Mouse (Mus musculus): Measurements from ENCODE around the gene Oaz1. TPM values are rescaled to one million over a fixed set of nuclear protein-coding genes. Genes with fewer than 3 reads are reported as not detected.
A peak's percentile ranks its signal among the peaks of the same experiment; 100 is the strongest.

The Oaz1 gene
- polyA plus RNA-seq, 1 experiment from 2014 or later: 1,701 TPM

DNA sequence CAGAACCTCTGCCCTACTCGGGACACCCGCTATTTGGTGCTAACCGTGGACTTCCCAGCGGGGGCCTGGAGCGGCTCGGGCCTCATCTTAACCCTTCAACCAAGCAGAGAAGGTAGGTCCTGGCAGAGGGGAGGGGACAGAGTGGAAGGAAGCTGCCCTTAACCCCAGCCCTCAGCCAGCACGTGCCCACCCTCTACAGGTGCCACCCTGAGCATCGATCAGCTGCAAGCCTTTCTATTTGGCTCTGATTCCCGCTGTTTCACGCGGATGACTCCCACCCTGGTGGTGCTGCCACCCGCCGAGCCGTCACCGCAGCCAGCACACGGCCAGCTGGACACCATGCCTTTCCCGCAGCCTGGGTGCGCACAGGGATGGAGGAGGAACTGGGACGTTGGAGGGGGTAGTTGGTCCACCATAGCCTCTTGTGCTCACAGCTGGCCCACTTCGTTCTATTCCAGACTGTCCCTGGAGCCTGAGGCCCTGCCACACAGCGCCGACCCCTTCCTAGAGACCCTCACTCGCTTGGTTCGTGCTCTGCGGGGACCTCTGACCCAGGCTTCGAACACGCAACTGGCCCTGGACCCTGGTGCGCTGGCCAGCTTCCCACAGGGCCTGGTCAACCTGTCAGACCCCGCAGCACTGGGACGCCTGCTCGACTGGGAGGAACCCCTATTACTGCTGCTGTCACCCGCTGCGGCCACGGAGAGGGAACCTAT is 20.0 kb upstream of the Oaz1 start:
- H3K4me2 ChIP-seq (ENCODE audit: low read length): peak overlapping the region; percentile 94
- H3K9ac ChIP-seq (ENCODE audit: low read length): peak overlapping the region; percentile 74
- H3K36me3 ChIP-seq (ENCODE audit: control insufficient read depth, insufficient read depth, low read length): peaks cover 40% of the 10 kb centered on the region
- H3K27ac ChIP-seq (ENCODE audit: low read depth, low read length): peak overlapping the region; percentile 80
- 48% methylated on average over 34 of the region's 34 CpGs for WGBS
- H3K27me3 ChIP-seq (replicated peaks; ENCODE audit: control insufficient read depth, insufficient read depth, low read length): peaks cover 17% of the 10 kb centered on the region
- ATAC-seq: peak; percentile 7; the same call in 1 of the 2 replicates
- H3K9me3 ChIP-seq (replicated peaks; ENCODE audit: control insufficient read depth, low read length): no peaks in the 10 kb centered on the region
- H3K4me3 ChIP-seq (ENCODE audit: low read depth, low read length): peak overlapping the region; percentile 43
- DNase-seq (ENCODE audit: low spot score): no peak
- H3K4me1 ChIP-seq (ENCODE audit: control insufficient read depth, insufficient read depth, low read length): peaks cover 12% of the 10 kb centered on the region

DNA sequence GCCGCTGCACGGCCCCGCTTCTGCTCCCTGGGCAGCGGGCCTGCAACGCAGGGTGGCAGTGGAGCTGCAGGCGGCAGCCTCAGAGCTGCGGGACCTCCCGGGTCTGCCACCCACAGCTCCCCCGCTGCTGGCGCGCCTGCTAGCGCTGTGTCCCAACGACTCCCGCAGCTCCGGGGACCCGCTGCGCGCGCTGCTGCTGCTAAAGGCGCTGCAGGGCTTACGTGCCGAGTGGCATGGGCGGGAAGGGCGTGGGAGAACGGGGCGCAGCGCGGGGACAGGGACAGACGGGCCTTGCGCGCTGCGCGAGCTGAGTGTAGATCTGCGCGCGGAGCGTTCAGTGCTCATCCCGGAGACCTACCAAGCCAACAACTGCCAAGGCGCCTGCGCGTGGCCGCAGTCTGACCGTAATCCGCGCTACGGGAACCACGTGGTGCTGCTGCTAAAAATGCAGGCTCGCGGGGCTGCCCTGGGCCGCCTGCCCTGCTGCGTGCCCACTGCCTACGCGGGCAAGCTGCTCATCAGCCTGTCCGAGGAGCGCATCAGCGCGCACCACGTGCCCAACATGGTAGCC is 19.3 kb upstream of the Oaz1 start:
- peaks cover 17% of the 10 kb centered on the region for H3K27me3 ChIP-seq (replicated peaks; ENCODE audit: control insufficient read depth, insufficient read depth, low read length)
- H3K9me3 ChIP-seq (replicated peaks; ENCODE audit: control insufficient read depth, low read length): no peaks in the 10 kb centered on the region
- H3K36me3 ChIP-seq (ENCODE audit: control insufficient read depth, insufficient read depth, low read length): peaks cover 33% of the 10 kb centered on the region
- peak overlapping the region; percentile 74 for H3K9ac ChIP-seq (ENCODE audit: low read length)
- DNase-seq (ENCODE audit: low spot score): peak; percentile 88
- WGBS: 2% methylated on average over 58 of the region's 58 CpGs
- peak overlapping the region; percentile 43 for H3K4me3 ChIP-seq (ENCODE audit: low read depth, low read length)
- peak; percentile 86 for ATAC-seq
- peaks cover 12% of the 10 kb centered on the region for H3K4me1 ChIP-seq (ENCODE audit: control insufficient read depth, insufficient read depth, low read length)
- H3K27ac ChIP-seq (ENCODE audit: low read depth, low read length): peak overlapping the region; percentile 80
- H3K4me2 ChIP-seq (ENCODE audit: low read length): peak overlapping the region; percentile 94

- Histone ChIP-seq H3K4me2 (ENCODE audit: low read length) (0 out of 2 replicates have a peak overlapping the region, but pooled peaks have one; percentile 6), H3K27me3 (replicated peaks; ENCODE audit: control insufficient read depth, insufficient read depth, low read length) (peaks cover 17% of the 10 kb centered on the region), H3K4me3 (ENCODE audit: low read depth, low read length) (no peak overlapping the region), H3K36me3 (ENCODE audit: control insufficient read depth, insufficient read depth, low read length) (peaks cover 21% of the 10 kb centered on the region), H3K27ac (ENCODE audit: low read depth, low read length) (no peak overlapping the region), H3K9ac (ENCODE audit: low read length) (no peak overlapping the region), H3K4me1 (ENCODE audit: control insufficient read depth, insufficient read depth, low read length) (peaks cover 12% of the 10 kb centered on the region), H3K9me3 (replicated peaks; ENCODE audit: control insufficient read depth, low read length) (no peaks in the 10 kb centered on the region)
- ATAC-seq: no peak
- 17% methylated on average over 40 of the region's 40 CpGs for WGBS
- DNase-seq (ENCODE audit: low spot score): no peak
Measured at GRCm38 (mm10) chr10:80808099-80808984, 18.1 kb upstream of the Oaz1 start.

- no peak overlapping the region for H3K9ac ChIP-seq (ENCODE audit: low read length)
- H3K27me3 ChIP-seq (replicated peaks; ENCODE audit: control insufficient read depth, insufficient read depth, low read length): peaks cover 17% of the 10 kb centered on the region
- no peak for DNase-seq (ENCODE audit: low spot score)
- H3K36me3 ChIP-seq (ENCODE audit: control insufficient read depth, insufficient read depth, low read length): peaks cover 14% of the 10 kb centered on the region
- H3K27ac ChIP-seq (ENCODE audit: low read depth, low read length): no peak overlapping the region
- H3K4me3 ChIP-seq (ENCODE audit: low read depth, low read length): no peak overlapping the region
- H3K4me1 ChIP-seq (ENCODE audit: control insufficient read depth, insufficient read depth, low read length): peaks cover 12% of the 10 kb centered on the region
- ATAC-seq: no peak
- no peaks in the 10 kb centered on the region for H3K9me3 ChIP-seq (replicated peaks; ENCODE audit: control insufficient read depth, low read length)
- WGBS: 8% methylated on average over 18 of the region's 18 CpGs
- H3K4me2 ChIP-seq (ENCODE audit: low read length): 0 out of 2 replicates have a peak overlapping the region, but pooled peaks have one; percentile 6
Measured at GRCm38 (mm10) chr10:80808985-80809632, 17.3 kb upstream of the Oaz1 start.

- peaks cover 17% of the 10 kb centered on the region for H3K27me3 ChIP-seq (replicated peaks; ENCODE audit: control insufficient read depth, insufficient read depth, low read length)
- no peak overlapping the region for H3K4me3 ChIP-seq (ENCODE audit: low read depth, low read length)
- peaks cover 4% of the 10 kb centered on the region for H3K36me3 ChIP-seq (ENCODE audit: control insufficient read depth, insufficient read depth, low read length)
- WGBS: 3% methylated on average over 7 of the region's 20 CpGs
- peaks cover 12% of the 10 kb centered on the region for H3K4me1 ChIP-seq (ENCODE audit: control insufficient read depth, insufficient read depth, low read length)
- no peaks in the 10 kb centered on the region for H3K9me3 ChIP-seq (replicated peaks; ENCODE audit: control insufficient read depth, low read length)
- H3K9ac ChIP-seq (ENCODE audit: low read length): no peak overlapping the region
- no peak overlapping the region for H3K4me2 ChIP-seq (ENCODE audit: low read length)
- ATAC-seq: no peak
- DNase-seq (ENCODE audit: low spot score): no peak
- no peak overlapping the region for H3K27ac ChIP-seq (ENCODE audit: low read depth, low read length)
Measured at GRCm38 (mm10) chr10:80810084-80810483, 16.4 kb upstream of the Oaz1 start.

DNA sequence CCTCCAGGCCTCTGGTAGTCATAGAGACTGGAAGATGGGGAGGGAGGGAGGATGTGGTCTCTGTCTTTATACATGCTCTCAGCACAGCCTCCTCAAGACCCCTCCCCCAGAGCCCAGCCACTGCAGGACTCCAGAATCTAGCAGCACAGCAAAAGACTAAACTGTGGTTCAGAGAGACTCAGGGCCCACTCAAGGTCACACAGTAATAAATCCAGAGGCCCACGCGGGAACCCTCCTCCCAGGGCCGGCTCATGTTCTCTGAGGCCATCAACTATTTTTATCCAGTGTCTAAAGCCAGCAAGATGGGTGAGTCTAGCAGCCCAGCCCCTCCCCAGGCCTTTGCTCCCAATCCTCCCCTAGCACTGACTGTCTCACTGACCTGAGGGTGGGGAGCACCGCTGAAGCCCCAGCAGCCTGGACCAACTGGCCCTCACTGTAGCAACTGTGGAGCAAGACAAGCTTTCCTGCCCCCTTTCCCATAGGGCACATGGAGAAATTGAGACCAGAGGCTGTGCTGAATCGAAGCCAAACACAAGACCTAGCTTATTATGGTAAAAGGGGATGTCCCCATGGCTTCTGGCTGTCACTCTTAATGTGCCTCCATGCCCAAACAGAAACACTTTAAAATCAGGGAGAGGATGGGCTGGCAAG is 13.9 kb upstream of the Oaz1 start:
- Histone ChIP-seq H3K9ac (ENCODE audit: low read length) (no peak overlapping the region; the same call in 1 of the 2 replicates), H3K4me1 (ENCODE audit: control insufficient read depth, insufficient read depth, low read length) (peaks cover 6% of the 10 kb centered on the region; the same call in 1 of the 2 replicates), H3K27ac (ENCODE audit: low read depth, low read length) (no peak overlapping the region), H3K36me3 (ENCODE audit: control insufficient read depth, insufficient read depth, low read length) (no peaks in the 10 kb centered on the region), H3K9me3 (replicated peaks; ENCODE audit: control insufficient read depth, low read length) (no peaks in the 10 kb centered on the region), H3K4me2 (ENCODE audit: low read length) (no peak overlapping the region), H3K27me3 (replicated peaks; ENCODE audit: control insufficient read depth, insufficient read depth, low read length) (peaks cover 17% of the 10 kb centered on the region), H3K4me3 (ENCODE audit: low read depth, low read length) (no peak overlapping the region)
- WGBS: 67% methylated on average over 5 of the region's 5 CpGs
- no peak for ATAC-seq
- no peak for DNase-seq (ENCODE audit: low spot score)

DNA sequence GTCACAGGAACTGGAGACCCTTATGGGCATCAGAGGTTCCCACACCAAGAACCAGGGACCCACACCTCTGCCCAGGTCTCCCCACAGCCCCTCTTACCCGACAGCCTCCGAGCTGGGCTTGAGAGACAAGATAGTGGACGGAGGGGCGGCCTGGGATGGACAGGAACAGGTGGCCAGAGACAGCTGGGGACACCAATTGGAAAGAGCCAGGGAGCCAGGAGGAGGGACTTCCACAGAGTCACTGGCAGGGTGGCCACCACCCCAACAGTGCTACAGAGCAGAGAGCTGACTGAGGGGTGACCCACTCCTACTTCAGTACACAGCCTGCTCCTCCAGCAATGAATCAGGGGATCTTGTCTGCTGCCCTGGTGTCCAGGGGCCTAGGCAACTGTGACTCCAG is 13.1 kb upstream of the Oaz1 start, which contains the start of gene Jsrp1:
Gene Jsrp1 (minus strand): TSS at position 133 of the 400 bp plus-strand sequence.
- Histone ChIP-seq H3K27me3 (replicated peaks; ENCODE audit: control insufficient read depth, insufficient read depth, low read length) (peaks cover 12% of the 10 kb centered on the region), H3K4me1 (ENCODE audit: control insufficient read depth, insufficient read depth, low read length) (peaks cover 3% of the 10 kb centered on the region; the same call in 1 of the 2 replicates), H3K27ac (ENCODE audit: low read depth, low read length) (no peak within 1 kb of the TSS), H3K9ac (ENCODE audit: low read length) (no peak within 1 kb of the TSS; the same call in 1 of the 2 replicates), H3K4me2 (ENCODE audit: low read length) (no peak within 1 kb of the TSS), H3K4me3 (ENCODE audit: low read depth, low read length) (no peak within 1 kb of the TSS), H3K36me3 (ENCODE audit: control insufficient read depth, insufficient read depth, low read length) (no peaks in the 10 kb centered on the region), H3K9me3 (replicated peaks; ENCODE audit: control insufficient read depth, low read length) (no peaks in the 10 kb centered on the region)
- ATAC-seq (no peak), DNase-seq (ENCODE audit: low spot score) (no peak)
- 76% methylated on average over 4 of the region's 4 CpGs for WGBS

DNA sequence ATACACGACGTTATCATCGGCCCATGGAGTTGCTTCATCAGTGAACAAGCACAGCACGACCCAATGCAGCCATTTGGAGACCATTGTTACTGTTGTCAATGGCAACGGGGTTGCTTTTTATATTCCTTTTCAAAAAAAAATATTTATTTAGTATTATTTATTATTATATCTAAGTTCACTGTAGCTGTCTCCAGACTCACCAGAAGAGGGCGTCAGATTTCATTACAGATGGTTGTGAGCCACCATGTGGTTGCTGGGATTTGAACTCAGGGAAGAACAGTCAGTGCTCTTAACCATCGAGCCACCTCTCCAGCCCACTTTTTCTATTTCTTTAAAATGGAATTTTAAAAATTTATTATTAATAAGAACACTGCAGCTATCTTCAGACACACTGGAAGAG is 11.7 kb upstream of the Oaz1 start:
- 67% methylated on average over 7 of the region's 7 CpGs for WGBS
- no peak for ATAC-seq
- H3K9ac ChIP-seq (ENCODE audit: low read length): no peak overlapping the region

More for the DNA sequence above, 11.7 kb upstream of the Oaz1 start:
- H3K4me1 ChIP-seq (ENCODE audit: control insufficient read depth, insufficient read depth, low read length): peaks cover 3% of the 10 kb centered on the region; the same call in 1 of the 2 replicates
- no peak overlapping the region for H3K4me2 ChIP-seq (ENCODE audit: low read length)
- DNase-seq (ENCODE audit: low spot score): no peak
- no peaks in the 10 kb centered on the region for H3K36me3 ChIP-seq (ENCODE audit: control insufficient read depth, insufficient read depth, low read length)
- H3K27me3 ChIP-seq (replicated peaks; ENCODE audit: control insufficient read depth, insufficient read depth, low read length): peaks cover 7% of the 10 kb centered on the region
- no peak overlapping the region for H3K4me3 ChIP-seq (ENCODE audit: low read depth, low read length)
- H3K9me3 ChIP-seq (replicated peaks; ENCODE audit: control insufficient read depth, low read length): no peaks in the 10 kb centered on the region
- H3K27ac ChIP-seq (ENCODE audit: low read depth, low read length): no peak overlapping the region

Measured in forebrain, embryonic 14.5 days (tissue).